Mouse (Mus musculus) kidney, adult 2 months (tissue): ENCODE results near the gene Acot8.

Source experiments
- CTCF ChIP-seq: fragments of 200-500 bp; conservative IDR thresholded peaks from 2 replicates; pipeline ENCODE4 v1.5.1; 2011; ENCODE audit warnings: low read depth, mild to moderate bottlenecking, control low read depth, low read length, moderate library complexity, mixed read lengths; ENCODE audit not compliant: insufficient read depth, insufficient read length
- POLR2A ChIP-seq: fragments of 200-500 bp; IDR thresholded peaks from one replicate; pipeline ENCODE4 v1.6.1; 2011; ENCODE audit warnings: low read depth, low read length, control low read depth

- TF ChIP-seq CTCF (peak; percentile 86), POLR2A (no peak)
Measured at GRCm38 (mm10) chr2:164794293-164794692, 10.4 kb downstream of the Acot8 start.
